Mouse (Mus musculus) hindbrain, embryonic 15.5 days (tissue): ENCODE data around the gene Mast4. TPM values are rescaled to one million over a fixed set of nuclear protein-coding genes. Genes with fewer than 3 reads are reported as not detected.

Experiments used
- ATAC-seq: fragments of 200-750 bp; cut with Nextera tagmentation; 2 replicates; pipeline ENCODE4 v1.8.0; 2017; ENCODE audit warnings: low read depth, moderate number of reproducible peaks, moderate TSS enrichment; ENCODE audit not compliant: low FRiP score
- H3K27ac ChIP-seq: fragments of 300-500 bp; sonication (generic); replicated peaks from 2 replicates; pipeline ENCODE4 v1.5.1; 2015; ENCODE audit warnings: mild to moderate bottlenecking, inconsistent platforms
- H3K27me3 ChIP-seq: fragments of 300-500 bp; sonication (generic); 2 replicates; pipeline ENCODE4 v1.6.1; 2015; ENCODE audit warnings: control low read depth, inconsistent platforms
- H3K36me3 ChIP-seq: fragments of 300-500 bp; sonication (generic); 2 replicates; pipeline ENCODE4 v1.6.1; 2015; ENCODE audit warnings: control low read depth, inconsistent platforms
- H3K4me1 ChIP-seq: fragments of 300-500 bp; sonication (generic); replicated peaks from 2 replicates; pipeline ENCODE4 v1.6.1; 2015; ENCODE audit warnings: control low read depth, inconsistent platforms
- H3K4me2 ChIP-seq: fragments of 300-500 bp; sonication (generic); 2 replicates; pipeline ENCODE4 v1.6.1; 2015; ENCODE audit warnings: moderate library complexity, mild to moderate bottlenecking, inconsistent platforms
- H3K4me3 ChIP-seq: fragments of 300-500 bp; sonication (generic); 2 replicates; pipeline ENCODE4 v1.5.1; 2015; ENCODE audit warnings: mild to moderate bottlenecking, inconsistent platforms
- H3K9ac ChIP-seq: fragments of 300-500 bp; sonication (generic); 2 replicates; pipeline ENCODE4 v1.6.1; 2015; ENCODE audit warnings: inconsistent platforms
- H3K9me3 ChIP-seq: fragments of 300-500 bp; sonication (generic); 2 replicates; pipeline ENCODE4 v1.6.1; 2016; ENCODE audit warnings: control low read depth, inconsistent platforms
- WGBS: fragments of 180-500 bp; shearing (Covaris S2); methylation state at CpG from one replicate; pipeline ENCODE4 v1.1.7; 2015; 5-methylcytosine and 5-hydroxymethylcytosine counted together
- polyA plus RNA-seq: library from polyadenylated mRNA; unstranded; fragments of >200 nt; fragmentation: Nextera tagmentation; extraction: Ambion mirVana; gene quantifications from 2 replicates; pipeline ENCODE4 v1.2.1, GENCODE M21; 2015

Gene Mast4
- polyA plus RNA-seq, 1 experiment from 2014 or later = 29.1 TPM

GRCm38 (mm10) chr13:102816689-102817088, 517.6 kb downstream of the Mast4 start:
- no peaks in the 10 kb centered on the region for H3K36me3 ChIP-seq
- no peak overlapping the region for H3K9ac ChIP-seq
- WGBS = 97% methylated on average over 7 of the region's 7 CpGs
- no peaks in the 10 kb centered on the region for H3K9me3 ChIP-seq
- no peak overlapping the region for H3K4me2 ChIP-seq
- no peak overlapping the region for H3K27ac ChIP-seq
- H3K4me3 ChIP-seq = no peak overlapping the region
- ATAC-seq = no peak
- no peaks in the 10 kb centered on the region for H3K27me3 ChIP-seq
- peaks cover 17% of the 10 kb centered on the region for H3K4me1 ChIP-seq

- Histone ChIP-seq H3K4me1 (peaks cover 32% of the 10 kb centered on the region), H3K9me3 (no peaks in the 10 kb centered on the region), H3K9ac (no peak overlapping the region), H3K4me2 (no peak overlapping the region), H3K27me3 (no peaks in the 10 kb centered on the region), H3K27ac (no peak overlapping the region), H3K4me3 (no peak overlapping the region), H3K36me3 (no peaks in the 10 kb centered on the region)
- ATAC-seq = no peak
- 96% methylated on average over 6 of the region's 6 CpGs for WGBS
Observed at GRCm38 (mm10) chr13:102815158-102815557, 519.1 kb downstream of the Mast4 start.

- Histone ChIP-seq H3K9me3 (no peaks in the 10 kb centered on the region), H3K4me3 (peak overlapping the region; percentile 35), H3K27ac (peak overlapping the region; percentile 49; the same call in 1 of the 2 replicates)
Observed at GRCm38 (mm10) chr13:102811129-102811832, 523.0 kb downstream of the Mast4 start.

GRCm38 (mm10) chr13:102806652-102807051, 527.6 kb downstream of the Mast4 start:
- no peak overlapping the region for H3K9ac ChIP-seq
- H3K4me2 ChIP-seq = no peak overlapping the region
- no peak overlapping the region for H3K27ac ChIP-seq
- no peaks in the 10 kb centered on the region for H3K27me3 ChIP-seq
- no peak for ATAC-seq
- no peaks in the 10 kb centered on the region for H3K36me3 ChIP-seq
- H3K4me1 ChIP-seq = peaks cover 21% of the 10 kb centered on the region
- H3K9me3 ChIP-seq = no peaks in the 10 kb centered on the region
- no peak overlapping the region for H3K4me3 ChIP-seq
- WGBS = 85% methylated on average over 3 of the region's 3 CpGs

More at GRCm38 (mm10) chr13:102811129-102811832, 523.0 kb downstream of the Mast4 start:
- H3K4me2 ChIP-seq = peak overlapping the region; percentile 71
- 14% methylated on average over 15 of the region's 15 CpGs for WGBS
- peak overlapping the region; percentile 27; the same call in 1 of the 2 replicates for H3K9ac ChIP-seq
- no peaks in the 10 kb centered on the region for H3K36me3 ChIP-seq
- peak; percentile 70 for ATAC-seq
- H3K27me3 ChIP-seq = no peaks in the 10 kb centered on the region
- H3K4me1 ChIP-seq = peaks cover 38% of the 10 kb centered on the region

- Histone ChIP-seq H3K27ac (no peak overlapping the region), H3K4me1 (0 out of 2 replicates have a peak, but pooled peaks cover 6% of the 10 kb centered on the region), H3K4me2 (no peak overlapping the region), H3K9ac (no peak overlapping the region), H3K9me3 (no peaks in the 10 kb centered on the region), H3K27me3 (no peaks in the 10 kb centered on the region), H3K4me3 (no peak overlapping the region), H3K36me3 (no peaks in the 10 kb centered on the region)
- no peak for ATAC-seq
- WGBS = 85% methylated on average over 6 of the region's 6 CpGs
Observed at GRCm38 (mm10) chr13:102805190-102805589, 529.1 kb downstream of the Mast4 start.

GRCm38 (mm10) chr13:102803206-102803605, 531.1 kb downstream of the Mast4 start:
- no peak overlapping the region for H3K4me3 ChIP-seq
- no peaks in the 10 kb centered on the region for H3K36me3 ChIP-seq
- no peaks in the 10 kb centered on the region for H3K9me3 ChIP-seq
- no peak overlapping the region for H3K27ac ChIP-seq
- no peak overlapping the region for H3K9ac ChIP-seq
- ATAC-seq = no peak
- 66% methylated on average over 9 of the region's 9 CpGs for WGBS
- no peak overlapping the region for H3K4me2 ChIP-seq
- 0 out of 2 replicates have a peak, but pooled peaks cover 6% of the 10 kb centered on the region for H3K4me1 ChIP-seq
- H3K27me3 ChIP-seq = no peaks in the 10 kb centered on the region

- H3K4me3 ChIP-seq = no peak overlapping the region
- ATAC-seq = no peak
- WGBS = 97% methylated on average over 3 of the region's 3 CpGs
- H3K27ac ChIP-seq = no peak overlapping the region
- no peaks in the 10 kb centered on the region for H3K27me3 ChIP-seq
- H3K9ac ChIP-seq = no peak overlapping the region
- no peaks in the 10 kb centered on the region for H3K36me3 ChIP-seq
- H3K4me1 ChIP-seq = no peaks in the 10 kb centered on the region
- H3K9me3 ChIP-seq = no peaks in the 10 kb centered on the region
- no peak overlapping the region for H3K4me2 ChIP-seq
Observed at GRCm38 (mm10) chr13:102792157-102792556, 542.1 kb downstream of the Mast4 start.

- Histone ChIP-seq H3K9me3 (no peaks in the 10 kb centered on the region), H3K4me2 (no peak overlapping the region), H3K27ac (no peak overlapping the region), H3K4me1 (no peaks in the 10 kb centered on the region), H3K36me3 (no peaks in the 10 kb centered on the region), H3K27me3 (no peaks in the 10 kb centered on the region), H3K4me3 (no peak overlapping the region), H3K9ac (no peak overlapping the region)
- WGBS = 56% methylated on average over 6 of the region's 6 CpGs
- no peak for ATAC-seq
Observed at GRCm38 (mm10) chr13:102790601-102791155, 543.6 kb downstream of the Mast4 start.

GRCm38 (mm10) chr13:102786666-102787230, 547.5 kb downstream of the Mast4 start:
- no peak for ATAC-seq
- Histone ChIP-seq H3K4me2 (no peak overlapping the region), H3K9me3 (no peaks in the 10 kb centered on the region), H3K27ac (no peak overlapping the region), H3K36me3 (no peaks in the 10 kb centered on the region), H3K4me1 (no peaks in the 10 kb centered on the region), H3K27me3 (no peaks in the 10 kb centered on the region), H3K4me3 (no peak overlapping the region), H3K9ac (no peak overlapping the region)
- WGBS = 78% methylated on average over 10 of the region's 10 CpGs

GRCm38 (mm10) chr13:102783531-102784310, 550.6 kb downstream of the Mast4 start:
- Histone ChIP-seq H3K9me3 (no peaks in the 10 kb centered on the region), H3K27me3 (no peaks in the 10 kb centered on the region), H3K4me1 (no peaks in the 10 kb centered on the region), H3K4me3 (no peak overlapping the region), H3K9ac (no peak overlapping the region), H3K4me2 (no peak overlapping the region), H3K27ac (no peak overlapping the region), H3K36me3 (no peaks in the 10 kb centered on the region)
- ATAC-seq = 0 out of 2 replicates have a peak, but pooled peaks have one; percentile 20
- 48% methylated on average over 7 of the region's 7 CpGs for WGBS

GRCm38 (mm10) chr13:102779275-102779674, 555.0 kb downstream of the Mast4 start:
- Histone ChIP-seq H3K4me2 (no peak overlapping the region), H3K27me3 (no peaks in the 10 kb centered on the region), H3K27ac (no peak overlapping the region), H3K36me3 (no peaks in the 10 kb centered on the region), H3K4me3 (no peak overlapping the region), H3K9ac (no peak overlapping the region), H3K9me3 (no peaks in the 10 kb centered on the region), H3K4me1 (no peaks in the 10 kb centered on the region)
- WGBS = 58% methylated on average over 3 of the region's 3 CpGs
- no peak for ATAC-seq

- Histone ChIP-seq H3K27me3 (no peaks in the 10 kb centered on the region), H3K4me1 (no peaks in the 10 kb centered on the region), H3K4me3 (no peak overlapping the region), H3K9me3 (no peaks in the 10 kb centered on the region), H3K4me2 (no peak overlapping the region), H3K9ac (no peak overlapping the region), H3K36me3 (no peaks in the 10 kb centered on the region), H3K27ac (no peak overlapping the region)
- no peak for ATAC-seq
- 94% methylated on average over 3 of the region's 3 CpGs for WGBS
Observed at GRCm38 (mm10) chr13:102778859-102779258, 555.4 kb downstream of the Mast4 start.
